Mouse (Mus musculus) intestine, embryonic 14.5 days (tissue): Measurements from ENCODE around the gene Pcmtd2. TPM values are rescaled to one million over a fixed set of nuclear protein-coding genes. Genes with fewer than 3 reads are reported as not detected.

ENCODE experiments used
- polyA plus RNA-seq: library from polyadenylated mRNA; unstranded; fragments of >200 nt; fragmentation: Nextera tagmentation; extraction: Ambion mirVana; gene quantifications from 2 replicates; pipeline ENCODE4 v1.2.1, GENCODE M21; 2014

Gene Pcmtd2
- polyA plus RNA-seq, 1 experiment from 2014 or later: 29.7 TPM

Other genes starting within 250 kb of the Pcmtd2 start
- 53.6 and 59.9 TPM in 2 replicates for gene Prpf6, start 246.0 kb upstream of the Pcmtd2 start, polyA plus RNA-seq
- 35.0 TPM in 2 replicates for gene Zfp512b, start 245.1 kb upstream of the Pcmtd2 start, polyA plus RNA-seq
- 25.4 and 26.4 TPM in 2 replicates for gene Samd10, start 238.6 kb upstream of the Pcmtd2 start, polyA plus RNA-seq
- 1.2 and 2.5 TPM in 2 replicates for gene Gm29797, start 180.8 kb upstream of the Pcmtd2 start, polyA plus RNA-seq
- 25.5 and 30.5 TPM in 2 replicates for gene Sox18, start 166.2 kb upstream of the Pcmtd2 start, polyA plus RNA-seq
- 24.7 and 25.3 TPM in 2 replicates for gene Tcea2, start 157.5 kb upstream of the Pcmtd2 start, polyA plus RNA-seq
- 64.2 and 68.9 TPM in 2 replicates for gene Rgs19, start 143.9 kb upstream of the Pcmtd2 start, polyA plus RNA-seq
- gene Lkaaear1, start 139.4 kb upstream of the Pcmtd2 start, polyA plus RNA-seq: not detected in 2 replicates
- 1.8 and 2.8 TPM in 2 replicates for gene Oprl1, start 122.8 kb upstream of the Pcmtd2 start, polyA plus RNA-seq
- 4.1 and 4.3 TPM in 2 replicates for gene Myt1, start 74.5 kb upstream of the Pcmtd2 start, polyA plus RNA-seq
- 84.2 and 88.2 TPM in 2 replicates for gene Polr3k, start 26.5 kb downstream of the Pcmtd2 start, polyA plus RNA-seq
- gene Gm14496, start 153.3 kb downstream of the Pcmtd2 start, polyA plus RNA-seq: not detected in 2 replicates